Mouse (Mus musculus) spleen, adult 18-20 months (tissue): ENCODE measurements around the gene Cgn.
"Not testable (repeated sequence)": the region's sequence is repeated elsewhere in the genome, so short reads cannot be mapped to it uniquely, and the experiment has no call there.

ENCODE experiments used
- DNase-seq, 2 experiments: peaks; one replicate each; pipeline ENCODE4 v3.0.0; 2022; ENCODE audit warnings: mixed read lengths in 2 of 2

Cgn gene

GRCm38 (mm10) chr3:94789071-94789470 is 2.8 kb upstream of the Cgn start:
- no peak for DNase-seq

GRCm38 (mm10) chr3:94787122-94787780 is 959 bp upstream of the Cgn start:
- DNase-seq = no peak

- no peak for DNase-seq
These were observed 334 bp downstream of the Cgn start for GRCm38 (mm10) chr3:94785958-94786357.

- DNase-seq = no peak
These were observed 2.1 kb downstream of the Cgn start for GRCm38 (mm10) chr3:94784171-94784701.

- DNase-seq = no peak
These were observed 2.8 kb downstream of the Cgn start for GRCm38 (mm10) chr3:94783462-94783931.

- DNase-seq = no peak
These were observed 3.4 kb downstream of the Cgn start for GRCm38 (mm10) chr3:94782936-94783335.

- no peak for DNase-seq
These were observed 4.9 kb downstream of the Cgn start for GRCm38 (mm10) chr3:94781356-94781755.

GRCm38 (mm10) chr3:94775886-94776285 is 10.4 kb downstream of the Cgn start:
- no peak for DNase-seq

GRCm38 (mm10) chr3:94774039-94774438 is 12.3 kb downstream of the Cgn start:
- peak; percentile 29 to 49 for DNase-seq

GRCm38 (mm10) chr3:94765456-94765855 is 20.8 kb downstream of the Cgn start:
- DNase-seq = not testable (repeated sequence)

- DNase-seq = not testable (repeated sequence)
These were observed 21.6 kb downstream of the Cgn start for GRCm38 (mm10) chr3:94764545-94765292.

- DNase-seq = not testable (repeated sequence)
These were observed 27.9 kb downstream of the Cgn start for GRCm38 (mm10) chr3:94758427-94758826.

- DNase-seq = peak; percentile 55 to 60
These were observed 28.3 kb downstream of the Cgn start for GRCm38 (mm10) chr3:94758056-94758409.

GRCm38 (mm10) chr3:94757251-94758055 is 28.8 kb downstream of the Cgn start:
- DNase-seq = not testable (repeated sequence)

GRCm38 (mm10) chr3:94745691-94746090 is 40.6 kb downstream of the Cgn start:
- no peak for DNase-seq

GRCm38 (mm10) chr3:94723637-94724036 is 62.7 kb downstream of the Cgn start:
- not testable (repeated sequence) for DNase-seq

GRCm38 (mm10) chr3:94718253-94718652 is 68.0 kb downstream of the Cgn start:
- DNase-seq = not testable (repeated sequence)

- not testable (repeated sequence) for DNase-seq
These were observed 72.9 kb downstream of the Cgn start for GRCm38 (mm10) chr3:94713424-94713823.

- not testable (repeated sequence) for DNase-seq
These were observed 75.7 kb downstream of the Cgn start for GRCm38 (mm10) chr3:94710591-94710990.
